Mouse (Mus musculus): ENCODE measurements around the gene Naa25. TPM values are rescaled to one million over a fixed set of nuclear protein-coding genes. Genes with fewer than 3 reads are reported as not detected.
"Not testable (repeated sequence)": the region's sequence is repeated elsewhere in the genome, so short reads cannot be mapped to it uniquely, and the experiment has no call there.

Naa25 gene
- 58.5 and 59.4 TPM in 2 replicates for polyA plus RNA-seq (2015; fragmentation: Nextera tagmentation; extraction: Ambion mirVana)

GRCm38 (mm10) chr5:121397187-121398145 is at the start of gene Naa25:
Gene Naa25 (plus strand): TSS chr5:121397936.
- peak within 1 kb of the TSS; percentile 61 for H3K4me3 ChIP-seq (ENCODE audit: low read length)
- no peaks in the 10 kb centered on the region for H3K36me3 ChIP-seq (ENCODE audit: control insufficient read depth, insufficient read depth, low read length)
- H3K9me3 ChIP-seq (ENCODE audit: control insufficient read depth, low read length) = no peaks in the 10 kb centered on the region
- peak within 1 kb of the TSS; percentile 74 for H3K9ac ChIP-seq (ENCODE audit: low read depth, low read length)
- peak; percentile 97 for ATAC-seq
- peak within 1 kb of the TSS; percentile 89 for H3K4me2 ChIP-seq (ENCODE audit: low read length)
- WGBS = 10% methylated on average over 52 of the region's 53 CpGs
- no peaks in the 10 kb centered on the region for H3K27me3 ChIP-seq (replicated peaks; ENCODE audit: control insufficient read depth, insufficient read depth, low read length)
- H3K27ac ChIP-seq (ENCODE audit: low read depth, low read length) = peak within 1 kb of the TSS; percentile 76
- peaks cover 12% of the 10 kb centered on the region for H3K4me1 ChIP-seq (ENCODE audit: control insufficient read depth, insufficient read depth, low read depth, low read length)

GRCm38 (mm10) chr5:121359229-121359628 is 38.5 kb upstream of the Naa25 start:
- Histone ChIP-seq H3K4me1 (ENCODE audit: control insufficient read depth, insufficient read depth, low read depth, low read length) (no peaks in the 10 kb centered on the region), H3K9me3 (ENCODE audit: control insufficient read depth, low read length) (no peaks in the 10 kb centered on the region), H3K4me2 (ENCODE audit: low read length) (no peak overlapping the region), H3K27ac (ENCODE audit: low read depth, low read length) (no peak overlapping the region), H3K9ac (ENCODE audit: low read depth, low read length) (no peak overlapping the region), H3K4me3 (ENCODE audit: low read length) (no peak overlapping the region), H3K27me3 (replicated peaks; ENCODE audit: control insufficient read depth, insufficient read depth, low read length) (no peaks in the 10 kb centered on the region), H3K36me3 (ENCODE audit: control insufficient read depth, insufficient read depth, low read length) (peaks cover 73% of the 10 kb centered on the region)
- ATAC-seq = no peak
- WGBS = 76% methylated on average over 9 of the region's 9 CpGs

GRCm38 (mm10) chr5:121361696-121362095 is 36.0 kb upstream of the Naa25 start:
- H3K9me3 ChIP-seq (ENCODE audit: control insufficient read depth, low read length) = no peaks in the 10 kb centered on the region
- no peak for ATAC-seq
- no peak overlapping the region for H3K4me3 ChIP-seq (ENCODE audit: low read length)
- WGBS = 97% methylated on average over 5 of the region's 5 CpGs
- H3K27me3 ChIP-seq (replicated peaks; ENCODE audit: control insufficient read depth, insufficient read depth, low read length) = no peaks in the 10 kb centered on the region
- no peak overlapping the region for H3K9ac ChIP-seq (ENCODE audit: low read depth, low read length)
- peaks cover 71% of the 10 kb centered on the region for H3K36me3 ChIP-seq (ENCODE audit: control insufficient read depth, insufficient read depth, low read length)
- H3K27ac ChIP-seq (ENCODE audit: low read depth, low read length) = no peak overlapping the region
- no peak overlapping the region for H3K4me2 ChIP-seq (ENCODE audit: low read length)
- H3K4me1 ChIP-seq (ENCODE audit: control insufficient read depth, insufficient read depth, low read depth, low read length) = no peaks in the 10 kb centered on the region

- Histone ChIP-seq H3K27ac (ENCODE audit: low read depth, low read length) (no peak overlapping the region), H3K9me3 (ENCODE audit: control insufficient read depth, low read length) (no peaks in the 10 kb centered on the region), H3K4me1 (ENCODE audit: control insufficient read depth, insufficient read depth, low read depth, low read length) (no peaks in the 10 kb centered on the region), H3K4me2 (ENCODE audit: low read length) (no peak overlapping the region), H3K36me3 (ENCODE audit: control insufficient read depth, insufficient read depth, low read length) (peaks cover 76% of the 10 kb centered on the region), H3K9ac (ENCODE audit: low read depth, low read length) (no peak overlapping the region), H3K27me3 (replicated peaks; ENCODE audit: control insufficient read depth, insufficient read depth, low read length) (no peaks in the 10 kb centered on the region), H3K4me3 (ENCODE audit: low read length) (no peak overlapping the region)
- 93% methylated on average over 7 of the region's 7 CpGs for WGBS
- ATAC-seq = no peak
Observed at GRCm38 (mm10) chr5:121363441-121363840, 34.3 kb upstream of the Naa25 start.

GRCm38 (mm10) chr5:121366449-121367225 is 31.1 kb upstream of the Naa25 start:
- Histone ChIP-seq H3K4me1 (ENCODE audit: control insufficient read depth, insufficient read depth, low read depth, low read length) (no peaks in the 10 kb centered on the region), H3K27me3 (replicated peaks; ENCODE audit: control insufficient read depth, insufficient read depth, low read length) (no peaks in the 10 kb centered on the region), H3K27ac (ENCODE audit: low read depth, low read length) (no peak overlapping the region), H3K9ac (ENCODE audit: low read depth, low read length) (no peak overlapping the region), H3K9me3 (ENCODE audit: control insufficient read depth, low read length) (no peaks in the 10 kb centered on the region), H3K4me2 (ENCODE audit: low read length) (no peak overlapping the region), H3K4me3 (ENCODE audit: low read length) (no peak overlapping the region), H3K36me3 (ENCODE audit: control insufficient read depth, insufficient read depth, low read length) (peaks cover 48% of the 10 kb centered on the region)
- no peak for ATAC-seq
- 73% methylated on average over 16 of the region's 16 CpGs for WGBS

- H3K9me3 ChIP-seq (ENCODE audit: control insufficient read depth, low read length) = no peaks in the 10 kb centered on the region
- peaks cover 46% of the 10 kb centered on the region for H3K36me3 ChIP-seq (ENCODE audit: control insufficient read depth, insufficient read depth, low read length)
- no peak overlapping the region for H3K4me2 ChIP-seq (ENCODE audit: low read length)
- no peak overlapping the region for H3K4me3 ChIP-seq (ENCODE audit: low read length)
- H3K27me3 ChIP-seq (replicated peaks; ENCODE audit: control insufficient read depth, insufficient read depth, low read length) = no peaks in the 10 kb centered on the region
- no peaks in the 10 kb centered on the region for H3K4me1 ChIP-seq (ENCODE audit: control insufficient read depth, insufficient read depth, low read depth, low read length)
- 76% methylated on average over 4 of the region's 4 CpGs for WGBS
- H3K27ac ChIP-seq (ENCODE audit: low read depth, low read length) = no peak overlapping the region
- no peak for ATAC-seq
- H3K9ac ChIP-seq (ENCODE audit: low read depth, low read length) = no peak overlapping the region
Observed at GRCm38 (mm10) chr5:121367255-121367654, 30.5 kb upstream of the Naa25 start.

GRCm38 (mm10) chr5:121371712-121372111 is 26.0 kb upstream of the Naa25 start:
- peak; percentile 31; the same call in 1 of the 2 replicates for ATAC-seq
- Histone ChIP-seq H3K9me3 (ENCODE audit: control insufficient read depth, low read length) (no peaks in the 10 kb centered on the region), H3K4me1 (ENCODE audit: control insufficient read depth, insufficient read depth, low read depth, low read length) (no peaks in the 10 kb centered on the region), H3K27me3 (replicated peaks; ENCODE audit: control insufficient read depth, insufficient read depth, low read length) (no peaks in the 10 kb centered on the region), H3K4me3 (ENCODE audit: low read length) (no peak overlapping the region), H3K27ac (ENCODE audit: low read depth, low read length) (no peak overlapping the region), H3K9ac (ENCODE audit: low read depth, low read length) (no peak overlapping the region), H3K4me2 (ENCODE audit: low read length) (no peak overlapping the region), H3K36me3 (ENCODE audit: control insufficient read depth, insufficient read depth, low read length) (peaks cover 48% of the 10 kb centered on the region)
- 88% methylated on average over 6 of the region's 6 CpGs for WGBS

- H3K4me2 ChIP-seq (ENCODE audit: low read length) = no peak overlapping the region
- no peak overlapping the region for H3K4me3 ChIP-seq (ENCODE audit: low read length)
- H3K9ac ChIP-seq (ENCODE audit: low read depth, low read length) = no peak overlapping the region
- H3K36me3 ChIP-seq (ENCODE audit: control insufficient read depth, insufficient read depth, low read length) = peaks cover 54% of the 10 kb centered on the region
- 92% methylated on average over 3 of the region's 3 CpGs for WGBS
- H3K4me1 ChIP-seq (ENCODE audit: control insufficient read depth, insufficient read depth, low read depth, low read length) = no peaks in the 10 kb centered on the region
- H3K27ac ChIP-seq (ENCODE audit: low read depth, low read length) = no peak overlapping the region
- H3K9me3 ChIP-seq (ENCODE audit: control insufficient read depth, low read length) = no peaks in the 10 kb centered on the region
- ATAC-seq = no peak
- no peaks in the 10 kb centered on the region for H3K27me3 ChIP-seq (replicated peaks; ENCODE audit: control insufficient read depth, insufficient read depth, low read length)
Observed at GRCm38 (mm10) chr5:121374790-121375189, 22.9 kb upstream of the Naa25 start.

GRCm38 (mm10) chr5:121376972-121377371 is 20.8 kb upstream of the Naa25 start:
- H3K36me3 ChIP-seq (ENCODE audit: control insufficient read depth, insufficient read depth, low read length) = peaks cover 59% of the 10 kb centered on the region
- H3K27me3 ChIP-seq (replicated peaks; ENCODE audit: control insufficient read depth, insufficient read depth, low read length); H3K4me3 ChIP-seq (ENCODE audit: low read length); H3K4me2 ChIP-seq (ENCODE audit: low read length); H3K9ac ChIP-seq (ENCODE audit: low read depth, low read length); H3K4me1 ChIP-seq (ENCODE audit: control insufficient read depth, insufficient read depth, low read depth, low read length); H3K27ac ChIP-seq (ENCODE audit: low read depth, low read length); ATAC-seq; H3K9me3 ChIP-seq (ENCODE audit: control insufficient read depth, low read length): not testable (repeated sequence)
- 74% methylated on average over 5 of the region's 5 CpGs for WGBS

Data from hindbrain, embryonic 16.5 days (tissue).